Mouse (Mus musculus): ENCODE measurements around the gene Atp8a1. TPM values are rescaled to one million over a fixed set of nuclear protein-coding genes. Genes with fewer than 3 reads are reported as not detected.
A peak's percentile ranks its signal among the peaks of the same experiment; 100 is the strongest.

Atp8a1 gene
- total and polyA plus RNA-seq, 3 experiments: 4.4 to 11.2 (median 5.5) TPM

DNA sequence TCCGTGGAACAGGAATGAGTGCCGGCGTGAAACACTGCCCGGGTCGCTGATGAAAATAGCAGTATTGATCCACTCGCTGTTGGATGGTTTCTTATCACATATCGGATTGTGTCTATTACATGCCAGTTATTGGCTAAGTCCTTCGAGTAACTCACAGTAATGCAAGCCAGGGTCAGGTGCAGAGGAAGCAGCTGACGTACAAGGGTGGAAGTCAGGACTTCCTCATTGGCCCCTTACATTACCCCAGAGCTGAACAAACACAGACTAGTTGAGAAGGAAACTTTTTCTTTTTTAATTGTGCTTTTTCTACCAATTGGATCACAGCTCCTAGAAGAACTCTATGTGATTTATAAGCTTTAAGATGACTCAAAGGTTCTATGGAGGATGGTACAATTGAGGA, 247.3 kb downstream of the Atp8a1 start:
- in situ Hi-C loops (cut with MboI; ENCODE audit: low pct_ligation_motif_present, low pct_unique_long_range_greater_than_20kb, low sequenced_read_pairs) (no loop called here), dilution Hi-C loops (cut with MboI; ENCODE audit: extremely low pct_ligation_motif_present, extremely low pct_unique_long_range_greater_than_20kb, low sequenced_read_pairs) (no loop called here)
- no peak for TF ChIP-seq ELF1 (IDR thresholded peaks at IDR 0.05; ENCODE audit: low read depth, low read length)
- Histone ChIP-seq H3K27me3 (replicated peaks) (no peaks in the 10 kb centered on the region), H3K4me3 (replicated peaks in 1 of 3; ENCODE audit: low read depth in 2 of 3, low read length in 2 of 3, poor library complexity in 1 of 3) (no peak overlapping the region), H3K9ac (ENCODE audit: insufficient read depth, low read depth) (no peak overlapping the region), H3K4me1 (ENCODE audit: control insufficient read depth in 1 of 2, insufficient read depth in 2 of 2) (peaks cover 2 to 7% of the 10 kb centered on the region in 2 experiments; a peak in 2 of 4 replicates), H3K79me2 (replicated peaks; ENCODE audit: control insufficient read depth, extremely low read depth, insufficient read depth, poor library complexity, severe bottlenecking) (no peaks in the 10 kb centered on the region), H3K36me3 (replicated peaks in 1 of 2; ENCODE audit: control insufficient read depth in 1 of 2, insufficient read depth in 1 of 2, low read length in 1 of 2) (no peaks in the 10 kb centered on the region), H3K27ac (ENCODE audit: insufficient read depth, low read depth) (no peak overlapping the region), H3K4me2 (ENCODE audit: insufficient read depth, low read depth, poor library complexity, severe bottlenecking) (peak overlapping the region; percentile 11; the same call in 1 of the 2 replicates), H3K9me3 (replicated peaks; ENCODE audit: low read length) (no peaks in the 10 kb centered on the region)
- no peak for DNase-seq (ENCODE audit: extremely low read depth)

DNA sequence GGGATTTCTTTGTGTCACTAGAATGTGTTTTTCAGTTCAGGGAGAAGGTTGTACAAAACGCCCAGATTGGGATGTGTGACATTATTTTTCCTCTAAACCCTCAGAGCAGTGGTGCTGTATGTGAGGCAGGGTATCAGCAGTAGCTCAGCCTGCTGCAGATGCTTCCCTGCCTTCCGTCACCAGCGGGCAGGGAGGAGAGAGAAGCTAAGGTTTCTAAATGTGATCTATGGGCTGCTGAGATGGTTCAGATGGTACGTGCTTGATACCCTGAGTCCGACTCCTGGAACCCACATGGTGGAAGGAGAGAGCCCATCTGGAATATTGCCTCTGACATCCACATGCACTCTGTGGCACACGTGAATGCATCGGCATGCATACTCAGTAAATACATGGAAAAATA, 251.6 kb downstream of the Atp8a1 start:
- H3K4me3 ChIP-seq (replicated peaks in 1 of 3; ENCODE audit: low read depth in 2 of 3, low read length in 2 of 3, poor library complexity in 1 of 3): no peak overlapping the region
- no peak overlapping the region for H3K9ac ChIP-seq (ENCODE audit: insufficient read depth, low read depth)
- H3K4me2 ChIP-seq (ENCODE audit: insufficient read depth, low read depth, poor library complexity, severe bottlenecking): no peak overlapping the region
- TF ChIP-seq UBTF (IDR thresholded peaks at IDR 0.05; ENCODE audit: low read depth, low read length): no peak
- no peak for TF ChIP-seq NRF1 (IDR thresholded peaks at IDR 0.05; ENCODE audit: low read depth, low read length)
- TF ChIP-seq CTCF (conservative IDR thresholded peaks at IDR 0.05 in 1 of 2, IDR thresholded peaks at IDR 0.05 in 1 of 2; ENCODE audit: low read depth in 2 of 2, low read length in 2 of 2): no peak
- TF ChIP-seq KAT2A (IDR thresholded peaks at IDR 0.05; ENCODE audit: insufficient replicate concordance, low read length): no peak
- TF ChIP-seq JUND (conservative IDR thresholded peaks at IDR 0.05; ENCODE audit: low read depth, low read length): no peak
- TF ChIP-seq TBP (conservative IDR thresholded peaks at IDR 0.05; ENCODE audit: low read depth, low read length): no peak
- no peak for TF ChIP-seq E2F4 (IDR thresholded peaks at IDR 0.05; ENCODE audit: insufficient replicate concordance, low read depth, low read length)
- no peak for TF ChIP-seq RAD21 (IDR thresholded peaks at IDR 0.05; ENCODE audit: low read depth, low read length)
- TF ChIP-seq MAZ (IDR thresholded peaks at IDR 0.05; ENCODE audit: low read depth, low read length): no peak
- H3K27me3 ChIP-seq (replicated peaks): no peaks in the 10 kb centered on the region
- no peaks in the 10 kb centered on the region for H3K9me3 ChIP-seq (replicated peaks; ENCODE audit: low read length)
- no peak for DNase-seq (ENCODE audit: extremely low read depth)
- in situ Hi-C loops (cut with MboI; ENCODE audit: low pct_ligation_motif_present, low pct_unique_long_range_greater_than_20kb, low sequenced_read_pairs) (no loop called here), dilution Hi-C loops (cut with MboI; ENCODE audit: extremely low pct_ligation_motif_present, extremely low pct_unique_long_range_greater_than_20kb, low sequenced_read_pairs) (no loop called here)
- peaks cover 2 to 7% of the 10 kb centered on the region in 2 experiments; a peak in 2 of 4 replicates for H3K4me1 ChIP-seq (ENCODE audit: control insufficient read depth in 1 of 2, insufficient read depth in 2 of 2)
- no peaks in the 10 kb centered on the region for H3K36me3 ChIP-seq (replicated peaks in 1 of 2; ENCODE audit: control insufficient read depth in 1 of 2, insufficient read depth in 1 of 2, low read length in 1 of 2)
- H3K27ac ChIP-seq (ENCODE audit: insufficient read depth, low read depth): no peak overlapping the region
- H3K79me2 ChIP-seq (replicated peaks; ENCODE audit: control insufficient read depth, extremely low read depth, insufficient read depth, poor library complexity, severe bottlenecking): no peaks in the 10 kb centered on the region

DNA sequence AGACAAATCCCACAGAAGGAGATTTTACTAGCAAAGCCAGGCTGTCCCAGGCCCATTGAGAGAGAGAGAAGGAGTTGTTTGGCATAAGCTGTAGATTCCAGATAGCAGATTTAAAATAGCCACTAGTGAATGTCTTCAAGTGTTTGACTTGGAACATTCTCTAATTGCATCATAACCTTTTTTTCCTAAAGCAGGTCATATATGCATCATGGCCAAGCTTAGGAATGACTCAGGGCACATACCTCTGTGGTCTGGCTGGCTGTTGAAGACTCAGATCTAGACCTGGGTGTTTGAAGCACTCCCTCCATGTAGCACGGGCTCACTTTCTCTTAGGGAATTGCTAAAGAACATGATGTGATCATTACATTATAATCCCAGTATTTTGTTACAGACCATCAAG, 252.2 kb downstream of the Atp8a1 start:
- Histone ChIP-seq H3K4me2 (ENCODE audit: insufficient read depth, low read depth, poor library complexity, severe bottlenecking) (no peak overlapping the region), H3K9ac (ENCODE audit: insufficient read depth, low read depth) (no peak overlapping the region), H3K4me3 (replicated peaks in 1 of 3; ENCODE audit: low read depth in 2 of 3, low read length in 2 of 3, poor library complexity in 1 of 3) (no peak overlapping the region), H3K36me3 (replicated peaks in 1 of 2; ENCODE audit: control insufficient read depth in 1 of 2, insufficient read depth in 1 of 2, low read length in 1 of 2) (no peaks in the 10 kb centered on the region), H3K9me3 (replicated peaks; ENCODE audit: low read length) (no peaks in the 10 kb centered on the region), H3K27me3 (replicated peaks) (no peaks in the 10 kb centered on the region), H3K79me2 (replicated peaks; ENCODE audit: control insufficient read depth, extremely low read depth, insufficient read depth, poor library complexity, severe bottlenecking) (no peaks in the 10 kb centered on the region), H3K4me1 (ENCODE audit: control insufficient read depth in 1 of 2, insufficient read depth in 2 of 2) (peaks cover 2 to 5% of the 10 kb centered on the region in 2 experiments; a peak in 2 of 4 replicates), H3K27ac (ENCODE audit: insufficient read depth, low read depth) (no peak overlapping the region)
- no peak for TF ChIP-seq MXI1 (IDR thresholded peaks at IDR 0.05; ENCODE audit: low read depth, low read length)
- TF ChIP-seq ELF1 (IDR thresholded peaks at IDR 0.05; ENCODE audit: low read depth, low read length): no peak
- TF ChIP-seq TBP (conservative IDR thresholded peaks at IDR 0.05; ENCODE audit: low read depth, low read length): no peak
- TF ChIP-seq GABPA (IDR thresholded peaks at IDR 0.05; ENCODE audit: insufficient replicate concordance, low read depth, low read length): no peak
- no peak for TF ChIP-seq POLR2A (IDR thresholded peaks at IDR 0.05; ENCODE audit: low read depth, low read length)
- TF ChIP-seq SIN3A (IDR thresholded peaks at IDR 0.05; ENCODE audit: low read length): no peak
- no peak for TF ChIP-seq ZKSCAN1 (IDR thresholded peaks at IDR 0.05; ENCODE audit: borderline replicate concordance, low read depth, low read length)
- no peak for TF ChIP-seq CHD2 (IDR thresholded peaks at IDR 0.05; ENCODE audit: low read length)
- no peak for TF ChIP-seq JUND (conservative IDR thresholded peaks at IDR 0.05; ENCODE audit: low read depth, low read length)
- no peak for TF ChIP-seq IRF4 (IDR thresholded peaks at IDR 0.05; ENCODE audit: low read depth, low read length)
- no peak for TF ChIP-seq BHLHE40 (IDR thresholded peaks at IDR 0.05; ENCODE audit: low read depth, low read length)
- TF ChIP-seq ZMIZ1 (IDR thresholded peaks at IDR 0.05; ENCODE audit: low read depth, low read length): no peak
- no peak for TF ChIP-seq MAX (IDR thresholded peaks at IDR 0.05; ENCODE audit: low read length)
- TF ChIP-seq USF2 (conservative IDR thresholded peaks at IDR 0.05; ENCODE audit: low read depth, low read length): no peak
- TF ChIP-seq TCF12 (IDR thresholded peaks at IDR 0.05; ENCODE audit: low read depth, low read length): no peak
- no peak for TF ChIP-seq RCOR1 (conservative IDR thresholded peaks at IDR 0.05; ENCODE audit: low read depth, low read length)
- in situ Hi-C loops (cut with MboI; ENCODE audit: low pct_ligation_motif_present, low pct_unique_long_range_greater_than_20kb, low sequenced_read_pairs): no loop called here
- no peak for DNase-seq (ENCODE audit: extremely low read depth)
- dilution Hi-C loops (cut with MboI; ENCODE audit: extremely low pct_ligation_motif_present, extremely low pct_unique_long_range_greater_than_20kb, low sequenced_read_pairs): no loop called here

All from CH12.LX (cell line).